Mouse (Mus musculus) retina, embryonic 14.5 days (tissue): ENCODE results near the gene Fam209.

ENCODE experiments used
- DNase-seq: peaks from one replicate; pipeline ENCODE4 v3.0.0-alpha.2; 2015; ENCODE audit warnings: low spot score

Fam209 gene

DNA sequence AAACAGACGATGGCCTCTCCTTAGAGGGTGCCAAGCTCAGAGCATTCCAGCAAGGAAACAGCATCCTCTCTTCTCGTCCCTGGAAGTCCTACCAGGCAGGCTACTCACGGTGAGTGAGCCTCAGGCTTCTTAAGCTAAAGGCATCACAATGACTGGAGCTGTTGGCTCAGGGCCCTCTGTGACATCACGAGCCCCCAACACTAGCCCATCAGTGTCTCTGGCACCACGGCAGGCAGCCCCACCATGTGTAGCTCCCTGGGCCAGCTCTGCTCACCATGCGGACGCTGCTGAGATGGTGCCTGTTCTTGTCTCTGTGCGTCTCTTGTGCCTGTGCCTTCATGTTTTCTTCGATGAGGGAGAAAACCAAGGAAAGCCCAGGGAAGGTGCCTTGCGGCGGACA is at the start of gene Fam209:
Fam209 (plus strand) TSS at position 203 of the 400 bp plus-strand sequence.
- no peak for DNase-seq

DNA sequence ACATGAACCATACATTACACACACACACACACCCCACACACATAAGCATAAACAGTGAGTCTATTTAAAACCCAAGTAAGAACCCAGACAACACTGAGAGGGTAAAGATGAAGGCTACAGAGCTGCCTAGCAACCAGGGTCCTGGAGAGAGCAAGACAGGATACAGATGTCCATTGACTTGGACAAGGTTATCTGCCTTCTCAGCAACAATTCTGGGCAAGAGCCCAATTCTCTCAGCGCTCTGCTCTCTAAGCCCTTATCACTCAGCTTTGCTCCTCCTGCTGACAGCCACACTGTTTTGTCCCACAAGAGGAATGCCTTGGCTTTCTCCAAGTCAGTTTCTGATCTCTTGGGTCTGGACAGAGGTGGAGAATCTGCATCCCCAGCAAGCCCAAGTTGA is 41.7 kb upstream of the Fam209 start:
- DNase-seq: no peak

DNA sequence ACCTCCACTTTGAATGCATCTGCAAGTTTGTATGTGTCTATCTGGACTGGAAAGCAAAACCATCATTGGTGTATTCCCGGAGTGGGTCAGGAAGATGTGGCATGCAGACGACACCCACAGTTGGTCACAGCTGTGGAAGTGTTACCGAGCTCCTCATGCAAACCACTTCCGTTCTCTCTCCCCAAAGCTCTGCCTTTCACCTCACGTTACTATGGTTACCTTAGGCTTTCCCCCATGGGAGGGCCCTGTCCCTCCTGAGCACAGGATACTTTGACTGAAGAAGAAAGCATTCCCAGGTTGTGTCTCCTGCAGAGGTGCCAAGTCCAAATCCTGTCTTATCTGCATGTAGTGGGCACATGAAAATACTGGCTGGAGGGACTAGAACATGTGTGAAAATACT is 38.6 kb upstream of the Fam209 start:
- no peak for DNase-seq

DNA sequence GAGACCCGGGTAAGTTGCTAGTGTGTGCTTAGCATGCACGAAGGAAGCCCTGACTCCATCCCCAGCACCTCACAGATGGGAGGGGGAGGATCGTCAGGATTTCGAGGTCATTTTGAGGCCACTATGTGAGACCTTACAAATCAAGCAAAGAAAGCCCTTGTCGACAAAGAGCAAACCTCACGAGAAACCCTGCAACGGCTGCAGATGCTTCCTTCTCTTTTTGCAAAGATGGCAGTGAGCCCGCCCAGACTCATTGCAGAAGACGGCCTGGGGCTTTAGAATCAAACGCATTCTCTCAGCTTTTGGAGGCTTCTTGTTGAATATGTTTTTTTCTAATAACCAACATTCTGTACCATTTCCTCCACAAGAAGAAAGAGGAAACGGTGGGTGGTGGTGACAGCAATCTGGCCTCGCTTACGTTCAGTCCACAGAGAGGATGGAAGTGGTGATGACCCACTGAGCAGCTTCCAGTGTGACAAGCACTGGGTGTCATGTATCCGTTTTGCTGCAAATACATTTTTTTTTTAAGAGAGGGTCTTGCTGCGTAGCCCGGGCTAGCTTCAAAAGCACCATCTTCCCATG is 34.9 kb upstream of the Fam209 start:
- DNase-seq: no peak

DNA sequence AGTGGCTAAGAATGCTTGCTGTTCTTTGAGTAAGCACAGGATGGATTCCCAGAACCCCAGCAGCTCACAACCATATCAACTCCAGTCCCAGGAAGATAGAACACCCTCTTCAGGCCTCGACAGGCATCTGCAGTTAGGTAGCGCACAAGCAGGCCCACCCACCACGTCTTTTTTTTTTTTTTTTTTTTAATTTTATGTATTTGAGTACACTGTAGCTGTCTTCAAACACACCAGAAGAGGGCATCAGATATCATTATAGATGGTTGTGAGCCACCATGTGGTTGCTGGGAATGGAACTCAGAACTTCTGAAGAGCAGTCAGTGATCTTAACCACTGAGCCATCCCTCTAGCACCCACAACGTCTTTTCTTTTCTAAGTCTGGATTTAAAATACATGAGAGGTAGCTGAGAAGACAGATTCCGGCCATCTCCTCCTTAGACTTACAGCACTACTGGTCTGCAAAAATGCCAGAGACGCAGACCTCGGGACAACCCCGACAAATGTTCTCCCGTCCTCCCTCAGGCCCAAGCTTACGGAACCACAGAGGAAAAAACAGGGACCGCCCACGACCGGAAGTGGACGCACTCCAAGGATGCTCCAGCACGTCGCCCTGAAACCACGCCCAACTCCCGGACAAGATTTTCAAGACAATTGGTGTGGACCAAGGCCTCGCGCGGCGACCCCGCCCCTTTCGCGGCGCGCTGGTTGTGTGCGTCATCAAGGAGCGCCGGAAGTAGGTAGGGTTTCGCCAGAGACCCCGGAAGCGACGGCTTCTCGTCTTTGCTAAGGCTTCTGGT is 32.3 kb upstream of the Fam209 start, which contains the start of gene Rtf2:
Rtf2 (plus strand) TSS at position 714 of the 797 bp plus-strand sequence.
- peak; percentile 98 for DNase-seq

DNA sequence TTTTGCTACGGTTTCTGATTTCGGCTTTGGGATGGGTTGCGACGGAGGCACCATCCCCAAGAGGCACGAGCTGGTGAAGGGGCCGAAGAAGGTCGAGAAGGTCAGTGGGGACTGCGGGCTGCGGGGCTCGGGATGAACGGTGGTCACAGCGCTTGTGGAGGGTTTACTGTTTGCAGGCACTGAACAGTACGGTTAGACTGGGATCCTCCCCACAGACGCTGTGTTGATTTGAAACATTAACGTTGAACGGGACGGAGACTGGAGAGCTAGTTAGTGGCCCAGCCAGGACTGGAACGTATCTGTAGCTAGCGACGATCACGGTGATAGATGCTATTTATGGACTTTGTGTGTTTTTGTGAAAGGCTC is 31.7 kb upstream of the Fam209 start:
- no peak for DNase-seq

DNA sequence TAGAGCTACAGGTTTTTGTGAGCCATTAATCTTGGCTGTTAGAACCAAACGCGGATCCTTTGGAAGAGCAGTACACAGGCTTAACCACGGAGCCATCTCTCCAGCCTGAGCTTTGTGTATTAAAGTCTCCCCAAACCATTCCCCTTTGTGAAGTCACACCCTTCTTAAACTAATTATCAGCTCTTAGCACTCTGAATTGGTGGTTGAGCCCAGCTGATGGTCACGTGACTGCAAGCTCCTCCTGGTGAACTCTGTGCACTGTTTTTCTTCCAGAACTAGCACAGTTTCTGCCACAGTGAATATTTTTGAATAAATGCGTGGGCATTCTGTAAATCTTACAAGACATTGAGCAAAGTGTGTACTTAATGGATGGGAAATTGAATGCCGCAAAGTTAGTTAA is 31.1 kb upstream of the Fam209 start:
- DNase-seq: no peak

DNA sequence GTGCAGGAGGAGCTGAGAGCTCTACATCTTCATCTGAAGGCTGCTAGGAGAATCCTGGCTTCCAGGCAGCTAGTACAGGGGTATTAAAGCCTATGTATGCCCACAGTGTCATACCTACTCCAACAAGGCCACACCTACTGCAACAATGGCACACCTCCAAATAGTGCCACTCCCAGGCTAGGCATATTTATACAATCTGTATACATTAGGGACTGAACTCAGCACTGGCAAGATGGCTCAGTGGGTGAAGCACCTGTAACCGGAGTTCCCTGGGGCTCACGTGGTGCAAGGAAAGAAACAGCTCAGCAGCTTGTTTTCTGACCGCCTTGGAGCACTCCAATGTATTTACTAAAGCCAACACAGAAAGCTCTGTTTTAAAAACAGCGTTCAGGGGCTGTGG is 26.7 kb upstream of the Fam209 start:
- no peak for DNase-seq

DNA sequence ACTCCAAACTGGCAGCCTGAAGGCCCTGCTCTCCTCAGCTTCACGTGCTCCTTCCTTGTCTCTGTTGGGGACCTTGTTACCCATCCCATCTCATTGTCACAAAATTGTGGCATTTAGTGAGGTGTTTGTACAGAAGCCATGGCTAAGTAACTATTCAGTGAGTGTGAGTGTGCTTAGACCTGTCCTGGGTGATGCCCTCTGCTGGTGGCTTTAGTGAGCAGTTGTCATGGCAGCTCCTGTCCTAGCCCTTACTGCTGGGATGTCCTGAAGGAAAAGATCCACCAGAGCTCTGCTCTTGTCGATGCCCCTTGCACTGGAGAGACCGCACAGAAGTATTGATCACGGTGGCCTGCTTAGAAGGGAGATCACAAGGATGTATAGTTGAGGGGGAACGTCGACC is 25.0 kb upstream of the Fam209 start:
- peak; percentile 23 for DNase-seq

DNA sequence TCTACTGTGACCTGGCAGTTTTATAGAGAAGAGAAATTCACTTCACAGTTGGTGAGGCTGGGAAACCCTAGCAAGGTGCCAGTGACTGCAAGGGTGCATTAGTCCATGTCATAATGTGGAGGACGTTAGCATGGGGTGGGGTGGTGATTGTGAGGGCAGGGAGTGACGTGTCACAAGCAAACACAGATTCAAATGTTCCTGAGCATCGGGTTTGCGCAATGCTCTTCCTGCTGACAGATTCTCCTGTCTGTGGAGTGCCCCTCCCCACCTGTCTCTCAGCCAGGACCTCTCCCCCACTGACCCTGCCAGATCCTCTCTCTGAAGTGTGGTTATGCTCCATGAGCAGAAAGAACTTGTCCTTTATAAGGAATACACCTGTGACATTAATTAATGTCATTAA is 24.0 kb upstream of the Fam209 start:
- DNase-seq: no peak

DNA sequence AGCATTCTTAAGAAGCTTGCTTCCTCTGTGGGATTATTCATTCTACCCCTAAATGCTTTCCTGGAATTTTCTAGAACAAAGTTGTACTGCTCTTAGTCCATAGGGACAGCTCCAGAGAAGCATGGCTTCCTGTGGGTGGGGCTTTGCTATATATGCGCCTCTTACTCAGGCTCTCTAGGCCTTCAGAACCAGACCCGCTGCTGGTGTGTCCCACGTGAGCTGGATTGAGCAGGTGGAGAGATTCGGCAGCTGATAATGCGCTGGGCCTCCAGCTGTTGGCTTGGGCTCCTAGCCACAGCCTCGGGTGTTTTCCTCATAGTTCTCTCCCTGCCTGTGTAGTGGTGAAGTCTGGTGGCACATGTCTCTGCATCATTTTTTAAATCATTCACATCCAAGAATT is 21.7 kb upstream of the Fam209 start:
- DNase-seq: no peak

DNA sequence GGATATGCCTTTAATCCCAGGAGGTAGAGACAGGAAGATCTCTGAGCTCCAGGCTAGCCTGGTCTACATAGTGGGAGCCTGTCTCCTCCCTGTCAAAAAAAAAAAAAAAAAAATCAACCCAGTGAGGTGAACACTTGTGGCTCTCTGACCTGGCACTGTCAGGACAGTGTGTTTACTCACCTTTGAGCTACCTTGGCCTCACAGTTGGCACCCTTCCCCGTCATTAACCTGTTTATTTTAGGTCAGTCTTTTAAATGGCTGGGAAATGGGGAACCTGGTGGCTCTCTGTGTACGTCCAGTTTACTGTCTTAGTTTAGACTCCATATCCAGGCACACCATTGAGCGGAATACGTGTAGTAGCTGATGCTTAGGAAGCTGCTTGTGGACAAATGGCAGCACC is 20.3 kb upstream of the Fam209 start:
- no peak for DNase-seq

DNA sequence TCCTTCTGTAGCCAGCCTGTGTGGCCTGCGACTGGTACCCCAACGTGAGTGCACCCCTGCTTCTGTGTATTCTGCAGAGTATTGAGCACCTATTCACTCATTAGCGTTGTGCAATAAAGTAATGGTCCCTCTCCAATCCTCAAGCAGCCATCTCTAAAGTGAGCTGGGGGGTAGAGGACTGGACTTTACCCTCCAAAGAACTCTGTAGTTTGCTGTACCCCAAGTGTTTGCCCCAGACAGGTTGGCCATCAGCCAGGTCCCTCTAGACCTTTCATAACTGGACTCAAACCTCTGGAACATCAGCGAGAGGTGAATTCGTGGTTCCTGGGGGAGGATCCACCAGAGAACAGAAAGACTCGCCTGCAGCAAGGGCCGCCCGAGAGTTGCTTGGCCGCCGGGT is 19.9 kb upstream of the Fam209 start:
- no peak for DNase-seq

DNA sequence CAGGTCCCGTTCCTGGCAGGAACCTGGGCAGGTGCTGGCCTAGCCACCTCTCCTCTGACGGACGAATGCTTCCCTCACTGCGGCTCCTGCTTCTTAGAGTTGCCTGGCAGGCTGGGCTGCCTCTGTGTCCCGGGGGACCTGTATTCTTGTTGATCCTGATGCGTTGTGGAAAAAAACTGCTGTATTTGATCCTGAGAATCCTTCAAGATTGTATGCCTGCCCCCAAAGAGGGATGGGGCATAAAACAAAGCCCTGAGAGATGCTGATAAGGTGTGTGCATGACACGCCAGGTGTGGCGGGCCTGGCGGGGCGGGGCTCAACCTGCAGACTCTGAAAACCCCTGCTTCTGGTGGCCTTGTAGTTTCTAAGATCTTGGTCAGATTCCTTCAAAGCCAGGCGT is 13.8 kb upstream of the Fam209 start, which contains the start of gene Gcnt7:
Gcnt7 (minus strand) TSS at position 101 of the 400 bp plus-strand sequence.
- DNase-seq: no peak

DNA sequence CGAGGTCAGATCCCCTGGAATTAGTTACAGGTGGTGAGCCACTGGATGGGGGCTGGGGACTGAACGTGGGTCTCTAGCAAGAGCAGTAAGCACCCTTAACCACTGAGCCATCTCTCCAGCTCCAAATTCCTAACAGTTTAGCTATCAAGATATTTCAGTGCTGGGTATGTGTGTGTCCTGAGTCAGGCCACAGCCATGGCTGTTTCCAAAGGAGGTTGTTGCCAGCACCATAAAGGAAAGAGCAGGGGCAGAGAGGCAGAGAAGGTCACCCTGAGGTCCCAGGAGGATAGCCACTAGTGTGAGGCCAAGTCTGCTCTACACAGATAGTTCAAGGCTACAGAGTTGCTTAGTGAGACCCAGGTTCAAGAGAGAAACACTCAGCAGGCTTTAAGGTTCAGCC is 11.7 kb upstream of the Fam209 start:
- DNase-seq: no peak

DNA sequence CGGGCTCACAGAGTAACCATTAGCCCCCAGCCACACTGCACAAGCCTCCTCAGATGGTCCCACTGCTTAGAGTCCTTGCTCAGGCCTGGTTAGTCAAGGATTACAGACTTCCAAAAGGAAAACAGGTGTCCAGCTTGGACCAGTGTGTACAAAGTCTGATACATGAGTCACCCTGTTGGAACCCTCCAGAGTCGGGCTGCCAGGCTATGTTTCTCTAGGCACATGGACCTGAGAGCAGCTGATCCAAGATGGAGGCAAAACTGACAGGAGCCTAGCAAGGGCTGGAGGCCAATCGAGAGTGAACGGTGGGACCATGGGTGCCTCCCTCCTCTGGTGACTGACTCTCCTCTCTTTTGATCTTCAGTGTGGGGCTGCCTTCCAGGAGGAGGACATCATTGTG is 9.5 kb upstream of the Fam209 start:
- DNase-seq: no peak

DNA sequence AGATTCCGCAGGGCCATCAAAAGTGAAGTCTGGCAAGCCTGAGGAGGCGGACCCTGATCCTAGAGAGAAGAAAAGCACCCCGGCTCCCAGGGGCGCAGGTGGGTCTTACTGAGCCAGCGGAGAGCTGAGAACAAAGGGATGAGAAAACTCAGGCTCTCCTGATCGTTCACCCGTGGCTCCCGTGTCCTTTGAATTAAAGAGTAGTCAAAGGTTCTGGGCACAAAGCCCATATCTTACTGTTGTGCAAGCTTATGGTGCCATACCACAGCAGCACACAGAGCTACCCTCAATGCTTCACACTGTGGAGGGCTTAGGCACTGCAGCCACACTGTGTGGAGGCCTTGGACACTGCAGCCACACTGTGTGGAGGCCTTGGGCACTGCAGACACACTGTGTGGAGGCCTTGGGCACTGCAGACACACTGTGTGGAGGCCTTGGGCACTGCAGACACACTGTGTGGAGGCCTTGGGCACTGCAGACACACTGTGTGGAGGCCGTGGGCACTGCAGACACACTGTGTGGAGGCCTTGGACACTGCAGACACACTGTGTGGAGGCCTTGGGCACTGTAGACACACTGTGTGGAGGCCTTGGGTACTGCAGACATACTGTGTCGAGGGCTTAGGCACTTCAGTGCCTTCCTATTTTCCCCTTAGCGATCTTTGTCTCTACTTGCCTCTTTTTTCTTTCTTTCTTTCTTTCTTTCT is 5.7 kb upstream of the Fam209 start:
- DNase-seq: no peak

DNA sequence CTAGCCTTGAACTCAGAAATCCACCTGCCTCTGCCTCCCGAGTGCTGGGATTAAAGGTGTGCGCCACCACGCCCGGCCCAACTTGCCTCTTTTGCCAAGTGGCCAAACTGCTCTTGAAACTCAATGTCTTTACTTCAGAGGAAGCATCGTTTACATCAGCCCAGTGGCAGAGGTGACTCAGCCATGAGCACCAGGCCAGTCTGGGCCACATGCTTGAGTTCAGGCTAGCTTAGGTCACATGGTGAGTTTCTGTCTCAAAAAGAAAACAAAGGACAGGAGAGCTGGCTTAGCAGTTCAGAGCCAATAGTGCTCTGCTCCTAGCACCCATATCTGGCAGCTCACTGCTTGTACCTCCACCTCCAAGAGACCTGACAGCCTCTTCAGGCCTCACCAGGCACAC is 5.1 kb upstream of the Fam209 start:
- no peak for DNase-seq

DNA sequence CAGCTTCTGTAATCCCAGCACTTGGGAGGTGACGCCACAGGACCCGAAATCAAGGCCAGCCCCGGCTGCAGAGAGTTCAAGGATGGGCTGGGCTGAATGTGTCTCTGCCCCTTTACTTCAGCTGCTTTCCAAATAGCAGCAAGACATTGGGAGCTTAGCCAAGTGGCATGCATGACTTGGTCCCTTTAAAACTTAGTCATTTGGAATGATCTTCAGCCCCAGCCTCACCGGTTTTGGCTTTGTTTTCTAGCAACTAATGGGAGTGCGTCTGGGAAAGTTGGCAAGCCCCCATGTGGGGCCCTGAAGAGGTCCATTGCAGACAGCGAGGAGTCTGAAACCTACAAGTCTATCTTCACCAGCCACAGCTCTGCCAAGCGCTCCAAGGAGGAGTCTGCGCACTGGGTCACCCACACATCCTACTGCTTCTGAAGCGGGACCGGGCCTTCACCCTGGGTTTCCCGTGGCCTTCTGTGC is 3.9 kb upstream of the Fam209 start:
- peak; percentile 66 for DNase-seq

DNA sequence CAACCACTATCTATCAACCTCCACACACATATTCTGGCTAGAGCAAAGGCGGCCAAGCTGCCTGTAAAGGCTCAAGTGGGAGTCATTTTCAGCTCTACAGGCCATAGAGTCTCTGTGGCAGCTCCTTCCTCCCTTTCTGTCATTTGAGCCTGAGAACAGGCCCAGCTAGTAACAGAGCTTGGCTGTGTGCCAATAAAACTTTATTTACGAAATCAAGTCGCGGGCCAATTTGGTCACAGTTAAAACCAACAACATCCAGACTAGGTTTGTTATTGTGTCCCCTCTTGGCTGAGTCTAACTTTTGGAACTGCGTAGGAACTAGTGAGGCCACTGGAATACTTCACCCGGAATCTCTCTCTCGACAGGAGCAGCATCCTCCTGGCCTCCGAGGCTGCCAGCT is 1.3 kb downstream of the Fam209 start:
- no peak for DNase-seq

DNA sequence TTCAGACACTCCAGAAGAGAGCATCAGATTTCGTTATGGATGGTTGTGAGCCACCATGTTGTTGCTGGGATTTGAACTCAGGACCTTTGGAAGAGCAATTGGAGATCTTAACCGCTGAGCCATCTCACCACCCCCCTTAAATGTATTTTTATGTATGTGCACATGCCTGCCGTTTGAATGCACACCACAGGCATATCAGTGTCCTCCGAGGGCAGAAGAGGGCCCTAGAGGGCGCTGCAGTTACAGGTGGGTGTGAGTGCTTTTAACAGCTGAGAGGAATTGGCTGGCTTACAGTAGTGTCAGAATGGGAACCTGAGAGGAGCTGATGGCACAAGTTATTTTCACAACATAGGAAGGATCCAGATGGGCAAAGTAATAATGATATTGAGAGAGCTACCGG is 2.6 kb downstream of the Fam209 start:
- DNase-seq: peak; percentile 26

DNA sequence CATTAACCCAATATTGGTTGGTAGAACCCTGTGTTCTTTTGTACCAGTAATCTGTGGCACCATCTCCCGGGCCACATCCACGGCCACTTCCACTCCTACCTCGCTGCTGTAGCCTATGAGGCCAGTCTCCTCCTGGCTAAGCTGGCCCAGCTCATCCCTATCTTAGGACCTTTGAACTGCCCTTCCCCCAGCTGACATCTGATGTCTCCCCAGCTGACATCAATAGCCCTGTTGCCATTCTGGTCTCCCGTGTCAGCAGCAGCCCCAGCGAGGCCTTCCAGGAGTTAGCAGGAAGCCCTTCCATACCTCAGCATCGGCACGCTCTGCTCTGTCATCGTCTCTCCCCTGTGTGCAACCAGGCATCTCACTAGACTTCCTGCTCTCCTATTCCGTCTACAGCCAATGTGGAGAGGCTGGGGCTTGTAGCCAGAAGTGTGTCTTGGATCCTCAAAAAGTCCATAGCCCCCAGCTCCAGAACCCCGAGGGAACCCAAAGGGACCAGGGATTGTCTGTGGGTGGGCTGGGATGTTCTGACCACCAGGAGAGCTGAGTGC is 4.5 kb downstream of the Fam209 start:
- DNase-seq: no peak

DNA sequence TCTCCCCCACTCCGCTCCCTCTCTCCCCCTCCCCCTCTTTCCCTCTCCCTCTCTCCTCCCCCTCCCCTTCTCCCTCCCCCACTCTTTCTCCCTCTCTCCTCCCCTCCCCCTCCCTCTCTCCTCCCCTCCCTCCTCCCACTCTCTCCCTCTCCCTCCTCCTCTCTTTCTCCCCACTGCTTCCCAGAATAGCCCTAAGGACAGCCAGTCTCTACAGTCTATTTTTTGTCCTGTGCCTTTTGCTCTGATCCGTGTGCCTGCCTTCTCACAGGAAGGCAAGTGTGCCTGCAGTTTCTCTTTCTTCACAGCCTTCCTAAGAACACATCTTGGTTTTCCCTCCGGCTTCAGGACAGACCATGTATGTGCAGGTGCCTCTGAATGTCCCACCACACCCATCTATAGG is 5.0 kb downstream of the Fam209 start:
- no peak for DNase-seq
